ENCODE assay signal across 8 mouse cellular contexts in genomic region chr8:105965905-105966341, GRCm38 (mm10). TPM values are rescaled to one million over a fixed set of nuclear protein-coding genes. Genes with fewer than 3 reads are reported as not detected.
DNase-seq lines count a peak whose midpoint lies in the region; ATAC-seq and TF ChIP-seq lines count a peak whose summit lies in the region.

Gene Slc12a4 (minus strand): TSS chr8:105966097.

- no peaks in the 10 kb centered on the region for H3K9me3 ChIP-seq in embryonic facial prominence, embryonic 15.5 days (replicated peaks)
- no peaks in the 10 kb centered on the region for H3K9me3 ChIP-seq in heart, embryonic 14.5 days (ENCODE audit: control insufficient read depth, low read length)
- H3K9me3 ChIP-seq in neural tube, embryonic 15.5 days (replicated peaks) = no peaks in the 10 kb centered on the region

- H3K4me3 ChIP-seq in embryonic facial prominence, embryonic 15.5 days (replicated peaks) = peak within 1 kb of the TSS; percentile 66
- H3K4me3 ChIP-seq in heart, embryonic 14.5 days (ENCODE audit: control insufficient read depth in 1 of 2, insufficient read depth in 1 of 2, low read depth in 1 of 2, low read length in 2 of 2) = peak within 1 kb of the TSS; percentile 90 to 93
- peak within 1 kb of the TSS; percentile 79 for H3K4me3 ChIP-seq in lung, adult 2 months (replicated peaks; ENCODE audit: extremely low read depth, low read depth, low read length)
- peak within 1 kb of the TSS; percentile 44 for H3K4me3 ChIP-seq in neural tube, embryonic 15.5 days (replicated peaks)

- H3K27me3 ChIP-seq in embryonic facial prominence, embryonic 15.5 days = no peaks in the 10 kb centered on the region
- no peaks in the 10 kb centered on the region for H3K27me3 ChIP-seq in heart, embryonic 14.5 days (ENCODE audit: control insufficient read depth, insufficient read depth, low read length)
- peaks cover 37% of the 10 kb centered on the region for H3K27me3 ChIP-seq in neural tube, embryonic 15.5 days (replicated peaks)

- peaks cover 37% of the 10 kb centered on the region for H3K4me1 ChIP-seq in embryonic facial prominence, embryonic 15.5 days
- peaks cover 29 to 58% of the 10 kb centered on the region in 2 experiments for H3K4me1 ChIP-seq in heart, embryonic 14.5 days (ENCODE audit: control insufficient read depth in 2 of 2, insufficient read depth in 2 of 2, low read length in 2 of 2)
- H3K4me1 ChIP-seq in lung, adult 2 months (ENCODE audit: control insufficient read depth, insufficient read depth, low read length) = peaks cover 17% of the 10 kb centered on the region
- H3K4me1 ChIP-seq in neural tube, embryonic 15.5 days = peaks cover 21% of the 10 kb centered on the region

- peak within 1 kb of the TSS; percentile 93 for H3K27ac ChIP-seq in embryonic facial prominence, embryonic 15.5 days (replicated peaks)
- H3K27ac ChIP-seq in heart, embryonic 14.5 days (replicated peaks in 1 of 2; ENCODE audit: control insufficient read depth in 1 of 2, insufficient read depth in 1 of 2, low read depth in 2 of 2, low read length in 2 of 2) = peak within 1 kb of the TSS; percentile 95
- peak within 1 kb of the TSS; percentile 58; the same call in 1 of the 2 replicates for H3K27ac ChIP-seq in neural tube, embryonic 15.5 days (replicated peaks)

- WGBS in embryonic facial prominence, embryonic 15.5 days = under 1% methylated on average over 42 of the region's 47 CpGs
- WGBS in heart, embryonic 14.5 days = under 1% methylated on average over 39 of the region's 47 CpGs
- WGBS in lung, adult 2 months = under 1% methylated on average over 46 of the region's 47 CpGs
- WGBS in neural tube, embryonic 15.5 days = under 1% methylated on average over 44 of the region's 47 CpGs

- ATAC-seq in embryonic facial prominence, embryonic 15.5 days (ENCODE audit: insufficient number of reproducible peaks, low FRiP score, low TSS enrichment, low read depth) = peak; percentile 96
- ATAC-seq in heart, embryonic 14.5 days (ENCODE audit: insufficient number of reproducible peaks, insufficient read depth, low FRiP score, low read depth) = peak; percentile 90
- ATAC-seq in neural tube, embryonic 15.5 days (ENCODE audit: low FRiP score) = peak; percentile 47

- TF ChIP-seq POLR2A in lung, adult 2 months (IDR thresholded peaks at IDR 0.05; ENCODE audit: borderline replicate concordance, extremely low read depth, low read depth, low read length) = peak; percentile 76

- DNase-seq in 3T3-L1 (ENCODE audit: low read depth, low spot score) (peak; percentile 74), ZHBTc4 (ENCODE audit: low read depth, low spot score) (peak; percentile 80)
- DNase-seq in kidney, postnatal 10 days = peak; percentile 93
- DNase-seq in lung, adult 2 months = peak; percentile 82
- peak; percentile 79 to 87 for DNase-seq in thymus, postnatal 10 days (ENCODE audit: low spot score in 2 of 2)

- no peaks in the 10 kb centered on the region for H3K36me3 ChIP-seq in embryonic facial prominence, embryonic 15.5 days
- H3K36me3 ChIP-seq in heart, embryonic 14.5 days (ENCODE audit: control insufficient read depth, insufficient read depth, low read length) = 0 out of 2 replicates have a peak, but pooled peaks cover 8% of the 10 kb centered on the region
- H3K36me3 ChIP-seq in neural tube, embryonic 15.5 days = no peaks in the 10 kb centered on the region

- peak within 1 kb of the TSS; percentile 58 for H3K4me2 ChIP-seq in embryonic facial prominence, embryonic 15.5 days (replicated peaks)
- H3K4me2 ChIP-seq in heart, embryonic 14.5 days (ENCODE audit: low read length) = peak within 1 kb of the TSS; percentile 90
- peak within 1 kb of the TSS; percentile 57 for H3K4me2 ChIP-seq in neural tube, embryonic 15.5 days

- no peak for TF ChIP-seq CTCF in lung, adult 2 months (IDR thresholded peaks at IDR 0.05; ENCODE audit: insufficient read depth, low read length)

- peak within 1 kb of the TSS; percentile 75 for H3K9ac ChIP-seq in embryonic facial prominence, embryonic 15.5 days
- peak within 1 kb of the TSS; percentile 97 for H3K9ac ChIP-seq in heart, embryonic 14.5 days (ENCODE audit: low read length)
- peak within 1 kb of the TSS; percentile 36 for H3K9ac ChIP-seq in neural tube, embryonic 15.5 days (replicated peaks)

RNA-seq across cellular contexts. Expression of gene Slc12a4, which starts in this region (rescaled TPM):
- 57.6 and 60.4 TPM in 2 replicates for polyA plus RNA-seq in embryonic facial prominence, embryonic 15.5 days (2015; fragmentation: Nextera tagmentation; extraction: Ambion mirVana)
- polyA plus RNA-seq in heart, embryonic 14.5 days (2014; fragmentation: Nextera tagmentation; extraction: Ambion mirVana) = 32.7 and 38.4 TPM in 2 replicates
- 84.3 and 96.8 TPM in 2 replicates for polyA plus RNA-seq in lung, adult 2 months (2012; rRNA removed)
- 10.8 and 14.1 TPM in 2 replicates for polyA plus RNA-seq in neural tube, embryonic 15.5 days (2015; fragmentation: Nextera tagmentation; extraction: Ambion mirVana)

Comparison
In these comparisons a context has a peak if more than half of its experiments do, and no peak if none do; other contexts are left out.
1. Peak in every context shown above with its lines: DNase-seq, ATAC-seq, H3K4me3 ChIP-seq and H3K27ac ChIP-seq.
2. H3K9ac ChIP-seq: peak in every context shown above with its lines; median percentile 97 in heart, embryonic 14.5 days; 75 in embryonic facial prominence, embryonic 15.5 days; 36 in neural tube, embryonic 15.5 days.